Mouse (Mus musculus): ENCODE results near the gene Dlx3.

Dlx3 gene

GRCm38 (mm10) chr11:95088857-95089779, 30.8 kb upstream of the Dlx3 start:
- DNase-seq (ENCODE audit: low spot score), result no peak

DNA sequence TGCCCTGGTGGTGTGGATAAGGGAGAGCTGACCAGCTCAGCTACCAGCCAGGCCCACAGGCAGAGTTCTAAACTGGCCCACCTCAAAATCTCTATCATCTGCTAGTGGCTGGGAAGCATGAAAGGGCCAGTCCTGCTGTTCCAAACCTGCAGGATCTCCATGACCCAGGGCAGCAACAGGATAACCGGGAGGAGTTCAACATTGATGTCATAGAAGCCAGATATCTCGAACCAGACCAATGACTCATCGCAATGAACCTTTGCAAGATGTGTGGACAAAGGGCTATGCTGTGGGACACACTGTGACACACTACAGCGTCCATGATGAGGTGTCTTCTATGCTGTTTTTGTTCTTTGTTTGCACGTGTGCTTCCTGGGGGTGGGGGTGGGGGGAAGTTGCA, 26.8 kb upstream of the Dlx3 start:
- peak; percentile 62 for DNase-seq (ENCODE audit: low spot score)

DNA sequence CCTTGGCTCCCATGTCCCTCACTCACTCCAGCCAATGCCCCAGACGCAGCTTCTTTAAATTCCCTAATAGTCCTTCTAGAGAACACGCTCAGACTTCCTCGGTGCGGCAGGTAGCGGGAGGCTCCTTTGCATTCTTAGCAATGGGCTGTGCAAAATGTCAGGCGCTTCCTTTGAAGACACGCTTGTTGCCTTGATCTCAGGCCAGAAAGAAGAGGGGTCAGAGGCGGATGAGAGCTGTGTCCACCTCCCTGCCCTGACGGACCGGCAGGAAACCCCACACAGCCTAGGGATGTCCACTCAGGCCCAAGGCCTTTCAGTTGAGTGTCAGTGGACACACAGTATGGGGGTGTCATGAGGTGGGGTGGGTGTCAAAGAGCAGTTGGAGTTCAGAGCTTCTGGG, 24.3 kb upstream of the Dlx3 start:
- DNase-seq (ENCODE audit: low spot score), result no peak

DNA sequence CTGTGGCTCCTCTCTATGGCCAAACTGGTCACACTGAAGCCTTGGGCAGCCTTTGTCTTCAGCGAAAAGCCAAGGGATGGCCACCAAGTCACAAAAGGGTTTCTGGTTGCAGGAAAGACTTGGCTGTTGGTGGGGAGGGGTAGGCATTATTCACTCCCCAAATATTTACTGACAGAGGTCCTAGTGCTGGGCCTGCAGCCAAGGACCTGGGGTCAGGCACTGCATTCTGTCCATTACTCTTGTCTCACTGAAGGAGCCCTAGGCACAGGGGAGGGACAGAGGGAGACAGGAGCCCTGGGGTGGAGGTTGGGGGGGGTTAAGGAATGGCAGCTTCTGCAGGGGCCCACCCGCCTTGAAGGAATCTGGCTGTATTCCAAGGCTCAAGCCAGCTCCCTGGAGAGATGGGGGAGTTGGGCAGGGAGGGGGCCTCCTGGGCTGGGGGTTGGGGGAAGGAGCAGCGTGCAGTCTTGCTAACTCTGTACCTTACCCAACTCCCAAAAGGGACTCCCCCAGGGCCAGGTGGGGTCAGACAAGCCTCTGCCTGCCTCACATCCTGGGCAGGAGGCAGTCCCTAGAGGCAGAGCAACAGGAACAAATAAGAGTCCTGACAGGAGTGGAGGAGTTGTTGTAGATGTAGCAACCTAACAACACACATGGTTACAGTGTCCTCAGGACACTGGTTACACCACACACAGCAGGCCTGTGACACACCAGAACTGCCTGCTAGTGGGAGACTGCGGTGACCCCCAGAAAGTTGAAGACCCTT, 23.1 kb upstream of the Dlx3 start:
- DNase-seq (ENCODE audit: low spot score), result no peak

GRCm38 (mm10) chr11:95097889-95098288, 22.0 kb upstream of the Dlx3 start:
- no peak for DNase-seq (ENCODE audit: low spot score)

GRCm38 (mm10) chr11:95098346-95099095, 21.4 kb upstream of the Dlx3 start:
- no peak for DNase-seq (ENCODE audit: low spot score)

GRCm38 (mm10) chr11:95100393-95100792, 19.5 kb upstream of the Dlx3 start:
- DNase-seq (ENCODE audit: low spot score), result peak; percentile 62

DNA sequence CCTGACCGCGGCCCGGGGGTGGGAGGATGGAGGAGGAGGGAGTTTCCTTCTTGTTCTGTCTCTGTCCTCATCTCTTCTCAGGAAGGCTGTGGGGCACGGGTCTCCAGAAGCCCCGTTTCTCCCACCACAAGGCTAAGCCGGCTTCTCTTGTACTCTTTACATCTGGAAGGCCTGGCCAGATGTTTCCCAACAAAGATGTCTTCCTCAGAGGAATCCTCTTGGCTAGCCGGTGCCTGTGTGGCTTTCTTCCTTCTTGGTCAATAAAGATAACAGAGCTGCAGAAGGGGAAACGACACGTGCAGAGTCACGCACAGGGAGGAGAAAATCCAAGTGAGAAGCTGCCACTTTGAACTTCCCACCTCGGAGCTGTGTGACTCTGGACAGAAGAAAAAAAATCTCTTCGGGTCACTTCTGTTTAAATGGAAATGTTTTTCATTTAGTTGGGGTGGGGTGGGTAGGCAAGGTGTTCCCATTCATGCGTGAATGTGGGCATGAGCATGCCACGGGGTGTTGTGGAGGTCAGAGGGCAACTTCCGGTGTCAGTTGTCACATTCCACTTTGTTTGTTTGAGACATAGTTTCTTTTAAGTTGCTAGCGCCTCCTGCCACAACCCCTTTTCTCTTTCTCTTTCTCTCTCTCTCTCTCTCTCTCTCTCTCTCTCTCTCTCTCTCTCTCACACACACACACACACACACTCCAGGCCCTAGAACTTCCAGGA, 18.7 kb upstream of the Dlx3 start:
- DNase-seq (ENCODE audit: low spot score), result no peak

DNA sequence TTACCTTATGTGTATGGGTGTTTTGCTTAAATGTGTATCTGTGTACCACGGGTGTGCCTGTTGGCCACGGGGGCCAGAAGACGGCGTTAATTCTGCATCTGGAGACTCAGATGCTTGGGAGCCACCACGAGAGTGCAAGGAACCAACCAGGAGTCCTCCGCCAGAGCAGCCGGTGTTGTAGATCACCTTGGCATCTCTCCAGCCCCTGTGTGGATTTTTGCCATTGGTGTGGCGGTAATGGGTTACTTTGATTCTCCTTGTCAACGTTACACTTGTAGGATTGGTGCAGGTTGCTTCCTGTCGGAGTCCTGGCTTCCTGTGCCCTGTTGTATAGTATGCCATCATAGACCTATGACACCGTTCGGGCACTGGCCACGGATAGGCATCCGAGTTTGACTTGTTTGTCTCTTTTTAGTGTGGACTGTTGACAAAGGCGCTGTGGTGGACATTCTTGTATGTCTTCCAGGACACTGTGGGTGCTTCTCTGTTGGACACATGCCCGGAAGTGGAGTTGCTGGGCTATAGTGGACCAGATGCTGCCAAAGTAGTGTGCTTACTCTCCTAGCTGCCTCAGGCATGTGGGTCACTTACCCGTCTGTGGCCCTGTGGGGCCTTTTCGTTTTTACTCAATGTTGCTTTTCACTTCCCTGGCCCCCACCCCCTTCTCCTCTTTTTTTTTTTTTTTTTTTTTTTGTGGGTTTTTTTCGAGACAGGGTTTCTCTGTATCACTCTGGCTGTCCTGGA, 17.6 kb upstream of the Dlx3 start:
- no peak for DNase-seq (ENCODE audit: low spot score)

DNA sequence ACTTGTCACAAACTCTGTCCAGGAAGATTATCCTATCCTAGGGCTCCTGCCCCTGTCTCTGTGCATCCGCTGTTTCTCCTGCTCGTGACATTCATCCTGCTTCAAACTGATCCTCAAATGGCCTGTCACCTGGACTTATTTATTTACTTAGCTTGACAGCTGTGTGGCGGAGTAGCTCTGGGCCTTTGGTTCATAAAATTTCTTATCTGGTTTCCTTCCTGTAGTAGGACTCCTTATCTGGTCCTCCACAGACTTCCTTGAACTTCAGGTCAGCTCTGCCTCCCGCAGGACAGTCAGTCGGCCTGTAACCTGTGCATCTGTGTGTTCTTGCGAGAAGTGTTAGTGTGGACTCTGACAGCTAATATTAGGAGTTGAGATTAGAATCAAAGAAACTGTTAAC, 15.7 kb upstream of the Dlx3 start:
- DNase-seq (ENCODE audit: low spot score), result no peak

DNA sequence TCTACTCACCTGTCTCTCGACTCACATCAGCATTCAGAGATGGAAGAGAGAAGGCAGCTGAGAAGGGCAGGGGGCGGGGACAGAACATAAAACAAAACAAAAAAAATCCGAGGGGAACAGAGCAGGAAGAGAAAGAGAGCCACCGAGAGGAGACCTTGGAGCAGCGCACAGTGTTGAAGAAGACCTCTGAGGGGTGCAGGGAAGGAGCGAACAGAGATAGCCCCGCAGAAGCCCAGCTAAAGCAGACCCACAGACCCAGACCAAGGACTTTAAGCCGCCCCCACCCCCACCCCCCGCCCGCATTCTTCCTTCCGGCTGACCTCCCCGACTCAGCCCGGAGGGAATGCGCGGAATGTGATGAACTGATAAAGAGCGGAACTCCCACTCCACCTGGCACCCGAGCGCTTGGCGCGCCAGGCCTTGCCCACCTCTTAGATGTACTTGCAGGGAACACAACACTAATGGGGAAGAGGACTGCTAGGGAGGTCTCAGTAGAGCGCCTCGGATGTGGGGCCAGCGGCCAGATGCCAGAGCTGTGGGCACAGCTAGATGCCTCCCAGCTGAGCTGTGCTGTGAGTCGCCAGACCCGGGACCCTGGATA, 14.5 kb upstream of the Dlx3 start:
- peak; percentile 40 for DNase-seq (ENCODE audit: low spot score)

DNA sequence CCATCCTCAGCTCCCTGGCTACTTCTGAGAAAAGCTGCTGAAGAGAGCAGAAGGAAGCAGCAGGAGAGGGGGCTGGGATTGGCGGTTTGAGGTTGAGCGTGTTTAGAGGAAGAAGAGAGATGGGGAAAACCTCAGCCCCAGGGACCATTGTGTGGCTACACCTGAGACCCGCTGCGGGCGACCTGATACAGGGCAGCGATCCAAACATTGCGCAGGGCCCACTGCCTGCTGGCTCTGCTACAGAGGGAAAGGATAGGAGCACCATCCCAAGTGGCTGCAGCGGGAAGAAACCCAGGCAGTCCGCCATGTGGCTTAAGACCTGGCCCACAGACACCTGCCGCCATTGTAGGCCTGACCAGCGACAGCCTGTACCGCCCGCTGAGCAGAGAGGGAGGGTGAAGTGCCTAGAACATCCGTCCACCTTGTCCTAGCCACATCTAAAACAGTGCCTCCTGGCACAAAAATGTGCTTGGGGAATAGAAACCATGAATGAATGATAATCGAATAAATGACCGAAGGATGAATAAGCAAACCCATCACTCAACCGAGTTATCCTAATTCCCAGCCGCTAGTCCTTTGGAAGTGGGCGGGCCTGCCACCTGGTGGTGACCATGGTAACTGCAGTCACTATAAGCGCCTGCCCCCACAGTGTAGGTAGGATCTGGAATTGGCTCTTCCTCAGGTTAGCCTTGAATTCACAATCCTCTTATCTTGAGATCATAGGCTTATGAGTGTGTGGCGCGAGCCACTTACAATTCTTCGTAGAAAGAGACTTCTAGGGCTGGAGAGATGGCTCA, 13.3 kb upstream of the Dlx3 start:
- peak; percentile 86 for DNase-seq (ENCODE audit: low spot score)

- no peak for DNase-seq (ENCODE audit: low spot score)
These were observed 10.9 kb upstream of the Dlx3 start for GRCm38 (mm10) chr11:95109000-95109399.

DNA sequence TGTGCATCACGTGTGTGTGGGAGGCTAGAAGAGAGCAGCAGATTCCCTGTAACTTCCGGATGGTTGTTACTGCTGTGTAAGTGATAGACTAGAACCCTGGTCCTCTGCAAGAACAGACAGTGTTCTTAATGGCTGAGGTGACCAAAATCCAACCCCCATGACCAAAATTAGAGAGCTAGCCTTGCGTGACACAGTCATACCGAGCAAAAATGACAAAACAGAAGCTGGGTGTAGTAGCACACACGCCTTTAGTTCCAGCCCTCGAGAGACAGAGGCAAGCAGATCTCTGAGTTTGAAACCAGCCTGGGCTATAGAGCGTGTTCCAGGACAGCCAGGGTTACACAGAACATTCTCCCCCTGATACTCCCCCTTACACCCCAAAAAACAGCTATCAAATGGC, 9.8 kb upstream of the Dlx3 start:
- DNase-seq (ENCODE audit: low spot score), result no peak

DNA sequence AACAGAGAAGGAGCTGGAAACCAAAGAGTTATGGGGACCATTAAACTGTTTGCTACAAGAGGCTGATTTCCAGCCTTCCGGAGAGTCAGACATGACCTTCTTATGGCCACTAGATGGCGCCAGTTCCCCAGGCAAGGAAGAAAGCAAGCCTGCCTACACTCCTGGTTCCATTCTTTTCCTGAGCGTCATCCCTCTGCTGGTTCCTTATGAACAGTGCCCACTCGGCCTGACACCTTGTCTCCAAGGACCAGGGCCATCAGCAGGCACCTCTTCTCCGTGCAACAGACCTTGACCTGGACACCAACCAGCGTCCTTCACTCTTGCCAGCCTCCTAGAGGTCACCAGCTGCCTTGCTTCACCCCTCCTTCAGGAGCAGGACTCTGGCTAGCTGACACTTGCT, 2.9 kb upstream of the Dlx3 start:
- DNase-seq (ENCODE audit: low spot score), result peak; percentile 88

GRCm38 (mm10) chr11:95118505-95118904, 1.4 kb upstream of the Dlx3 start:
- DNase-seq (ENCODE audit: low spot score), result peak; percentile 78

DNA sequence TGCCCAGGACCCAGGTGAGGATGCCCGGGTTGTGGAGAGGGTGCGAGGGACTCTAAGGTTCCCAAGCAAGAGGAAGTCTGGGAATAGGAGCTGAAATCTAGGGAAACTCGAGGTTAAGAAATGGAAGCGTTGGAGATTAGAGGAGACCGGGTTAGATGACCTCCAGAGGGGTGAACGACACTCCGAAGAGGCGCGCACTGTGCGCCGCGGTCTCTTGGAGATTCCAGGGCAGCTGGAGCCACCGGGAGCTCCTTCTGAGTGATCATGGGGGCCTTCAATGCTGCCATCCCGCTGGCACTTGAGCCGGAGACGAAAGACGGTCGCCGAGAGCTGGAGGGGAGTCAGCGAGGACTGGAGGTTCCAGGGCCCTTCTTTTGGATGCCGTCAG, 708 bp downstream of the Dlx3 start:
- no peak for DNase-seq (ENCODE audit: low spot score)

- no peak for DNase-seq (ENCODE audit: low spot score)
These were observed 1.5 kb downstream of the Dlx3 start for GRCm38 (mm10) chr11:95121161-95122099.

- DNase-seq (ENCODE audit: low spot score), result no peak
These were observed 2.2 kb downstream of the Dlx3 start for GRCm38 (mm10) chr11:95122100-95122489.
